Comparison of ENCODE assay signal across 8 mouse cellular contexts in genomic region chr8:105900180-105900940, GRCm38 (mm10). TPM values are rescaled to one million over a fixed set of nuclear protein-coding genes. Genes with fewer than 3 reads are reported as not detected.
DNase-seq lines count a peak whose midpoint lies in the region; ATAC-seq lines count a peak whose summit lies in the region.

Pskh1 (plus strand) TSS chr8:105900441.

- H3K27ac ChIP-seq in hindbrain, embryonic 12.5 days, result peak within 1 kb of the TSS; percentile 89

- H3K9me3 ChIP-seq in hindbrain, embryonic 12.5 days (replicated peaks), result no peaks in the 10 kb centered on the region

- peaks cover 7% of the 10 kb centered on the region for H3K4me1 ChIP-seq in hindbrain, embryonic 12.5 days

- peak within 1 kb of the TSS; percentile 86 for H3K4me2 ChIP-seq in hindbrain, embryonic 12.5 days (replicated peaks)

- peak; percentile 98 for DNase-seq in NIH3T3 (ENCODE audit: low read depth)
- DNase-seq in cerebellum, postnatal 10 days, result peak; percentile 97 to 98
- peak; percentile 83 to 91 for DNase-seq in frontal cortex, postnatal 10 days (ENCODE audit: low spot score in 2 of 2)
- DNase-seq in layer of hippocampus, postnatal 14 days (ENCODE audit: low spot score in 2 of 2), result peak; percentile 94 to 95
- DNase-seq in lung, postnatal 14 days, result peak; percentile 95
- DNase-seq in retina, adult 2 months (ENCODE audit: low read depth, low spot score), result peak; percentile 88
- peak; percentile 90 to 93 for DNase-seq in thymus, postnatal 36 days

- peak within 1 kb of the TSS; percentile 99 for H3K9ac ChIP-seq in hindbrain, embryonic 12.5 days

- no peaks in the 10 kb centered on the region for H3K27me3 ChIP-seq in hindbrain, embryonic 12.5 days

- ATAC-seq in hindbrain, embryonic 12.5 days (ENCODE audit: low FRiP score), result peak; percentile 95

- peak within 1 kb of the TSS; percentile 97 for H3K4me3 ChIP-seq in hindbrain, embryonic 12.5 days

- H3K36me3 ChIP-seq in hindbrain, embryonic 12.5 days, result no peaks in the 10 kb centered on the region

- WGBS in hindbrain, embryonic 12.5 days, result 1% methylated on average over 68 of the region's 68 CpGs

RNA-seq across cellular contexts. Expression of gene Pskh1, which starts in this region (rescaled TPM):
- 22.4 and 28.7 TPM in 2 replicates for polyA plus RNA-seq in hindbrain, embryonic 12.5 days (2016; fragmentation: Nextera tagmentation; extraction: Ambion mirVana)
- 1 to 10 TPM; 7.2 to 9.0 TPM for total RNA-seq in layer of hippocampus, postnatal 14 days (2021)

Comparison
In these comparisons a context has a peak if more than half of its experiments do, and no peak if none do; other contexts are left out.
1. Peak in every context shown above with its lines: DNase-seq, ATAC-seq, H3K4me3 ChIP-seq and H3K27ac ChIP-seq.